Mouse (Mus musculus): ENCODE measurements around the gene Arhgap31. TPM values are rescaled to one million over a fixed set of nuclear protein-coding genes. Genes with fewer than 3 reads are reported as not detected.
"Not testable (repeated sequence)": the region's sequence is repeated elsewhere in the genome, so short reads cannot be mapped to it uniquely, and the experiment has no call there.

Arhgap31 gene
- polyA plus RNA-seq, 1 experiment from 2014 or later: 14.0 TPM

DNA sequence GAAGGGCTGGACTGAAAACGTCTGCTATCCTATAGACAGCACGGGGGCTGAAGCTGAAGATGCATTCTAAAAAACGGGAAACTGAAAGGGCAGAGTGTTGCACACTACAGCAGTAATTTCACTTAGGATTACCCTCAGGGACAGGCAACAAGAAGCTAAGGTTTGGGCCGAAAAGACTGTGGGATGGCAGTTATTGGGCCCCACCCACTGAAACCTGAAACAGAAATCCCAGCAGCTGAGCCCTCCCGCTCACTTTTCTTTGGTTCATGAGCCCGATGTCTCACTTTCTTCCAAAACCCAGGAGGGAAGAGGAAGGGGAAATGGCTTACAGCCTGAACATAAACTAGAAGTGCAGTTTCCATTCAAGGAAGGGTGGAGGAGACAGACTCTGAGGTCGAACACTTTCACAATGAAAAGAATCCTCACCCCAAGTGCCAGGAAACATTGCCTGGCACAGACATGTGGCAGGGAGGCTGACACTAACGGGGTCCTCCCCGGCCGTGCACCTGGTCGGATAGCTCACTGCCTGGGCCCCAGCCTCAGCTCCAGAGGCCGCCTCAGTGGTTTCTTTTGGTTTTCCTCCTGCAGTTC, 33.5 kb downstream of the Arhgap31 start:
- no peaks in the 10 kb centered on the region for H3K36me3 ChIP-seq
- H3K9me3 ChIP-seq: no peaks in the 10 kb centered on the region
- WGBS: 25% methylated on average over 12 of the region's 12 CpGs
- H3K4me1 ChIP-seq: peaks cover 18% of the 10 kb centered on the region
- H3K27me3 ChIP-seq: no peaks in the 10 kb centered on the region
- peak overlapping the region; percentile 45 for H3K4me2 ChIP-seq
- H3K9ac ChIP-seq: peak overlapping the region; percentile 51
- peak overlapping the region; percentile 62 for H3K27ac ChIP-seq
- H3K4me3 ChIP-seq: peak overlapping the region; percentile 9; the same call in 1 of the 2 replicates
- no peak for ATAC-seq (ENCODE audit: insufficient number of reproducible peaks, insufficient read depth, low FRiP score, low TSS enrichment, low read depth)

- Histone ChIP-seq H3K9me3 (no peaks in the 10 kb centered on the region), H3K9ac (no peak overlapping the region), H3K27ac (no peak overlapping the region), H3K4me1 (peaks cover 18% of the 10 kb centered on the region), H3K4me3 (no peak overlapping the region), H3K36me3 (no peaks in the 10 kb centered on the region), H3K27me3 (no peaks in the 10 kb centered on the region), H3K4me2 (peak overlapping the region; percentile 45; the same call in 1 of the 2 replicates)
- ATAC-seq (ENCODE audit: insufficient number of reproducible peaks, insufficient read depth, low FRiP score, low TSS enrichment, low read depth): no peak
- 55% methylated on average over 8 of the region's 8 CpGs for WGBS
These were observed 34.2 kb downstream of the Arhgap31 start for GRCm38 (mm10) chr16:38678853-38679252.

DNA sequence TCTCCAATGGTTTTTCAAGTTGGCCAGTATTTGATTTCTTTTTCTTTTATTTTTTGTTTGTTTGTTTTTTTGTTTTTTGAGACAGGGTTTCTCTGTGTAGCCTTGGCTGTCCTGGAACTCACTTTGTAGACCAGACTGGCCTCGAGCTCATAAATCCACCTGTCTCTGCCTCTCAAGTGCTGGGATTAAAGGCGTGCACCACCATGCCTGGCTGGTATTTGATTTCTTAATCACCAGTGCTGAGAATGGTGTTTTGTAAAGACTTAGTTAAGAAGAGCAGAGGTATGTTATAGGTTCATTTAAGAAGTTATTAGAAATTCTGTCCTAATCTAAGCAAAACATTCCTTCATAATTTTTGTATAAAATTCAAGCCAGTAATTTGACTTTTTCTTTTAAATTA, 35.1 kb downstream of the Arhgap31 start:
- H3K27ac ChIP-seq; H3K4me2 ChIP-seq; H3K27me3 ChIP-seq; H3K4me3 ChIP-seq; H3K9ac ChIP-seq; H3K9me3 ChIP-seq; ATAC-seq (ENCODE audit: insufficient number of reproducible peaks, insufficient read depth, low FRiP score, low TSS enrichment, low read depth); H3K36me3 ChIP-seq: not testable (repeated sequence)
- peaks cover 18% of the 10 kb centered on the region for H3K4me1 ChIP-seq
- 86% methylated on average over 2 of the region's 2 CpGs for WGBS

GRCm38 (mm10) chr16:38677171-38677570, 35.9 kb downstream of the Arhgap31 start:
- Histone ChIP-seq H3K27ac (no peak overlapping the region), H3K27me3 (no peaks in the 10 kb centered on the region), H3K4me1 (peaks cover 18% of the 10 kb centered on the region), H3K4me3 (no peak overlapping the region), H3K36me3 (no peaks in the 10 kb centered on the region; the same call in 1 of the 2 replicates), H3K9me3 (no peaks in the 10 kb centered on the region), H3K4me2 (no peak overlapping the region), H3K9ac (no peak overlapping the region)
- ATAC-seq (ENCODE audit: insufficient number of reproducible peaks, insufficient read depth, low FRiP score, low TSS enrichment, low read depth): no peak
- 88% methylated on average over 6 of the region's 6 CpGs for WGBS

GRCm38 (mm10) chr16:38676647-38677046, 36.4 kb downstream of the Arhgap31 start:
- 95% methylated on average over 4 of the region's 4 CpGs for WGBS
- Histone ChIP-seq H3K9ac (no peak overlapping the region), H3K27me3 (no peaks in the 10 kb centered on the region), H3K4me2 (no peak overlapping the region), H3K36me3 (no peaks in the 10 kb centered on the region; the same call in 1 of the 2 replicates), H3K4me1 (peaks cover 18% of the 10 kb centered on the region), H3K27ac (no peak overlapping the region), H3K4me3 (no peak overlapping the region), H3K9me3 (no peaks in the 10 kb centered on the region)
- ATAC-seq (ENCODE audit: insufficient number of reproducible peaks, insufficient read depth, low FRiP score, low TSS enrichment, low read depth): no peak

- 60% methylated on average over 9 of the region's 9 CpGs for WGBS
- no peak for ATAC-seq (ENCODE audit: insufficient number of reproducible peaks, insufficient read depth, low FRiP score, low TSS enrichment, low read depth)
- no peak overlapping the region for H3K27ac ChIP-seq
These were observed 37.3 kb downstream of the Arhgap31 start for GRCm38 (mm10) chr16:38675600-38676335.

DNA sequence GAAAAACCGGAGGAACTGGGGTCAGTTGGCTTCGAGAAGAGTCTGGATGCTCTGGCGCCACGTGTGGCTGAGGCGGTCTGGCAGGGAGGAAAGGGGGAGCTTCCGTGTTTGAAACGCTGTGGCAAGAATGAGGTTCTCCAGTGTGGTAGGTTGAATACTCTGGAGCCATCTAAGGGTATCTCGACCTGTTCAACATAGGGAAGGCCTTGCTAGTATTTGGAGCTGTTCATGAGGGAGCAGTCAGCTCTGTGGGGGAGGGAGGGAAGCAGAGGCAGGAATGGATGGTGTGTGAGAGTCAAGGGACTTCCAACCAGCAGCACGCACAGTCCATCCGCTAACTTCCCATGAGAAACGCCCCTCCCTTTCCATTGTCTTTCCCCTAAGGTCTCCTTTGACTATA, 38.2 kb downstream of the Arhgap31 start:
- 90% methylated on average over 11 of the region's 11 CpGs for WGBS
- Histone ChIP-seq H3K4me3 (no peak overlapping the region), H3K4me1 (peaks cover 15% of the 10 kb centered on the region), H3K27ac (no peak overlapping the region), H3K9me3 (no peaks in the 10 kb centered on the region), H3K4me2 (no peak overlapping the region), H3K36me3 (no peaks in the 10 kb centered on the region; the same call in 1 of the 2 replicates), H3K9ac (no peak overlapping the region), H3K27me3 (no peaks in the 10 kb centered on the region)
- no peak for ATAC-seq (ENCODE audit: insufficient number of reproducible peaks, insufficient read depth, low FRiP score, low TSS enrichment, low read depth)

More at GRCm38 (mm10) chr16:38675600-38676335, 37.3 kb downstream of the Arhgap31 start:
- no peak overlapping the region for H3K9ac ChIP-seq
- no peak overlapping the region for H3K4me2 ChIP-seq
- H3K36me3 ChIP-seq: no peaks in the 10 kb centered on the region; the same call in 1 of the 2 replicates
- peaks cover 18% of the 10 kb centered on the region for H3K4me1 ChIP-seq
- H3K27me3 ChIP-seq: no peaks in the 10 kb centered on the region
- no peaks in the 10 kb centered on the region for H3K9me3 ChIP-seq
- H3K4me3 ChIP-seq: no peak overlapping the region

GRCm38 (mm10) chr16:38673511-38673910, 39.6 kb downstream of the Arhgap31 start:
- Histone ChIP-seq H3K27me3 (no peaks in the 10 kb centered on the region), H3K27ac (no peak overlapping the region), H3K4me2 (no peak overlapping the region), H3K4me3 (no peak overlapping the region), H3K9ac (no peak overlapping the region), H3K36me3 (no peaks in the 10 kb centered on the region; the same call in 1 of the 2 replicates), H3K9me3 (no peaks in the 10 kb centered on the region), H3K4me1 (peaks cover 16% of the 10 kb centered on the region)
- ATAC-seq (ENCODE audit: insufficient number of reproducible peaks, insufficient read depth, low FRiP score, low TSS enrichment, low read depth): no peak
- 63% methylated on average over 15 of the region's 15 CpGs for WGBS

DNA sequence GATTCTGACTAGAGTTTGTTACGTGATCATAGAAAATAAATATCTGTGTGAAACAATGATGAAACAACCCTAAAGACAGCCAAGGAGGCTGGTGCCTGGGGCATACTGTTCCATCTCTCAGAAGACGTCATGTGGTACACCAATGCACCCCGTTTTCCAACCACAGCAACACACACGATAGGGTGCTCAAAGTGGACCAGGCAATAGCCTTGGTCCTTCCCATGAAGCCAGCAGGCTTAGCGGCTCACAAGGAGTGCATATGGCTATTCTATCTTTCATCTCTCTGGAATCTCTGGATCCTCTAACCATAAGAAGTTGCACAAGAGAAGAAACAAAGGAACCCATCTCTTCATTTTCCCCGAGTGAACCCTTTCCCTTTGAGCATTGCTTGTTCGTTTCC, 40.1 kb downstream of the Arhgap31 start:
- Histone ChIP-seq H3K4me3 (no peak overlapping the region), H3K4me1 (peaks cover 16% of the 10 kb centered on the region), H3K4me2 (no peak overlapping the region), H3K27me3 (no peaks in the 10 kb centered on the region), H3K36me3 (no peaks in the 10 kb centered on the region; the same call in 1 of the 2 replicates), H3K27ac (no peak overlapping the region), H3K9ac (no peak overlapping the region), H3K9me3 (no peaks in the 10 kb centered on the region)
- no peak for ATAC-seq (ENCODE audit: insufficient number of reproducible peaks, insufficient read depth, low FRiP score, low TSS enrichment, low read depth)
- 92% methylated on average over 7 of the region's 7 CpGs for whole genome bisulfite sequencing

- peaks cover 16% of the 10 kb centered on the region for H3K4me1 ChIP-seq
- H3K9me3 ChIP-seq: no peaks in the 10 kb centered on the region
- H3K27ac ChIP-seq: no peak overlapping the region
- no peak for ATAC-seq (ENCODE audit: insufficient number of reproducible peaks, insufficient read depth, low FRiP score, low TSS enrichment, low read depth)
- no peak overlapping the region for H3K4me3 ChIP-seq
- WGBS: 55% methylated on average over 5 of the region's 5 CpGs
- no peak overlapping the region for H3K4me2 ChIP-seq
- H3K36me3 ChIP-seq: no peaks in the 10 kb centered on the region; the same call in 1 of the 2 replicates
- H3K27me3 ChIP-seq: no peaks in the 10 kb centered on the region
- H3K9ac ChIP-seq: no peak overlapping the region
These were observed 40.7 kb downstream of the Arhgap31 start for GRCm38 (mm10) chr16:38672370-38672769.

DNA sequence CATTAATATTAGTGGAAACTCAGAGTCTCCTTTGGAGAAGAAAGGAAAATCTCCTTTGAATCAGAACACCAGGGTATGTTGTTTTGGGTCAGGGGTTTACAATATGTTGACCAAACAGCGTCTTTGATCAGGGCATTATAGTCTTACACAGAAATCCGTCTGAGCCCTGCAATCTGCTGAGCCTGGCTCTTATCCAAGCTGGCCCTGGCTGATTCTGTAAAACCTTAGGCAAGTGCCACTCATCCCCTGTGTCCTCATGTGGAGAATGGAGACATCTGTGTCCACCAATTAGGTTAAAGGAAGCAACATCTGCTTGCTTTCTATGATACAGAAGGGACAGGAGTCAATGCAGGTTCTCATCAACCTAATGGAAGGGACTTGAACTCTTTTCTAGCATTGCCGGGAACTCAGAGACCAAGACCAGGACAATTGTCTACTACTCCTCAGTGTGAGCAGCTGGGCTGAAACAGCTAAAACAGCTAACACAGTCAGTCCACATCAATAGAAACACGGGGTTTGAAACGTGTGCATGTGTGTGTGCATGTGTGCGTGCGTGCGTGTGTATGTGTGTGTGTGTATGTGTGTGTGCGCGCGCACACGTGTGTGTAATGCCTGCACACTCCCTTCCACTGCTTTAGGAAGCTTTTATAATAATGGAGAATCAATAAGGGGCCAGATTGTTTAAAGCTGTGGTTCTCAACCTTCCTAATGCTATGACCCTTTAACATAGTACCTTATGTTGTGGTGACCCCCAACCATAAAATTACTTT, 42.3 kb downstream of the Arhgap31 start:
- no peak for ATAC-seq (ENCODE audit: insufficient number of reproducible peaks, insufficient read depth, low FRiP score, low TSS enrichment, low read depth)

More for the DNA sequence above, 42.3 kb downstream of the Arhgap31 start:
- H3K36me3 ChIP-seq: no peaks in the 10 kb centered on the region; the same call in 1 of the 2 replicates
- H3K27me3 ChIP-seq: no peaks in the 10 kb centered on the region
- no peaks in the 10 kb centered on the region for H3K9me3 ChIP-seq
- H3K4me3 ChIP-seq: no peak overlapping the region
- WGBS: 88% methylated on average over 12 of the region's 12 CpGs
- H3K4me2 ChIP-seq: no peak overlapping the region
- H3K4me1 ChIP-seq: peaks cover 16% of the 10 kb centered on the region
- no peak overlapping the region for H3K9ac ChIP-seq
- no peak overlapping the region for H3K27ac ChIP-seq

All from embryonic facial prominence, embryonic 13.5 days (tissue).